Mouse (Mus musculus) inflammation-experienced regulatory T-cells, adult 6 months (primary cell): ENCODE measurements around the gene Crebrf. TPM values are rescaled to one million over a fixed set of nuclear protein-coding genes. Genes with fewer than 3 reads are reported as not detected.

ENCODE experiments used
- ATAC-seq: one replicate; pipeline ENCODE4 v1.8.0; 2017
- polyA plus RNA-seq, 3 experiments: library from polyadenylated mRNA; unstranded; fragments of 100-300 nt; shearing (Covaris generic); gene quantifications; one replicate each; pipeline ENCODE4 v1.2.1; 2017

Crebrf gene
- polyA plus RNA-seq, 3 experiments from 2014 or later: 29.4 to 66.0 (median 53.7) TPM

DNA sequence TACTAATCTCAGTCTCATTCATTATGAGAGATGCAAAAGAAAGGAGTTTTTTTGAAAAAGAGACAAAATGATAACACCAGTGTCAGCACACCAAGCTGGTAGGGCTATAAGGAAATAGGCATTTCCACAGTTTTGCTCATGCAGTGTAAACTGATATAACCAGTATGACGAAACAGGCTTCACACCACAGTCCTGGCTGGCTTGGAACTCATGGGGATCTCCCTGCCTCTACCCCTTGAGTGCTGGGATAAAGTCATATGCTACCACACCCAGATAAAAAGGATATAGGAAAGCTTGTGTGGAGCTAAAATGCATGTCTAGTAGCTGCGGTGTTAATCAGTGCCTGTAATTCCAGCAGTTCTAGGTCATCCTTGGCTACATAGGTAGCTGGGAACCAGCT is 64.0 kb downstream of the Crebrf start:
- ATAC-seq: no peak

DNA sequence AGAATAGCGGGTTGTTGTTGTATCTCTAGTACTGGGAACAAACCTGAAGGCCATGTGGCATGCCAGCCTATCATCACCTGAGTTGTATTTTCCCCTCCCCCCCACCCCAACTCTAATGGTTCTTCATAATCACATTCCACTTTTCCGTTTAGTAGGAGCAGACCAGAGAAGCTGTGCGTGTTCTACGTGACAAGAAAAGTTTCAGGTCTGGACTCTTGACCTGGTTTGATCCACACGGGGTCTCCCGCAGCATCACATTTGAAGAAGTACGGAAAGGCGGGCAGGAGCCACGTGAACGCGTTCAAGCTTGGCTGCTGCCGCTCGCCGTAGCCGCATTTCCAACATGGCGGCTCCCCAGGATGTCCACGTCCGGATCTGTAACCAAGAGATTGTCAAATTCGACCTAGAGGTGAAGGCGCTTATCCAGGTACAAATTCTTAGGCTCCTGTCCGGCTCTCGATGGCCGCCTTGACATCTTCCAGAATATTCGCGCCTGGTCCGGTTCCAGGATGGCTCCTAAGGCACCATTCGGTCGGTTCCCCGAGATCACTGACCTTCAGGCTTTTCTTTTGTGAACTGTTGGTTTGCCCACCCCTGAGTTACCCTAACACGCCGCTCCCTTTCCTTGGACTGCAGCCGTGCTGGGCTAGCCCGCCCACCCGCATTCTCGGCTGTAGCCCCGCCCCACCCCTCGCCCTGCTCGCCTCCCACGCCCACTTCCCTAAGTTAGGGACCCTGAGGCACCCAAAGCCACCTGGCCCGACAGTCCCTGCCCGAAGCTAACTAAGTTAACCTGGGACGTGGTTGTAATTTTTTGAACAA is 65.5 kb downstream of the Crebrf start, which contains the start of gene Bnip1:
TSS of gene Bnip1 (plus strand) at position 317 of the 822 bp plus-strand sequence.
- peak; percentile 72 for ATAC-seq

GRCm38 (mm10) chr17:26781610-26782043 is 66.2 kb downstream of the Crebrf start:
- no peak for ATAC-seq

GRCm38 (mm10) chr17:26784525-26784924 is 69.1 kb downstream of the Crebrf start:
- no peak for ATAC-seq

DNA sequence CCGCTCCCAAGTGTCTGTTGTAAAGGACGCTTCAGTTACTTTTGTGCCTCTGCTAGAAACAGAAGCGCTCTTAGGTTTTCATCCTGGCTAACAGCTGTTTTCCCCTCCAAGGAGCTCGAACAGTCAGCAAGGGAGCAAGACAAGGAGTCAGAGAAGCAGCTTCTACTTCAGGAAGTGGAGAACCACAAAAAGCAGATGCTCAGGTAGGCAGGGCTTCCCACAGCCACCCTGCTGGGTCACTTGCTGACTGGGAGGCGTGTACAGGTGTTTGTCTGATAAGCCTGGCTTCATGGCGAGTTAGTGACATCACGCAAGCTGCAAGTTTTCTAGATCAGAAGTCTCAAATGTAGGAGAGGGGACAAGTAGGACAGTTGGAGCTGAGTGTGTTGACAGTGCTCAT is 71.1 kb downstream of the Crebrf start:
- no peak for ATAC-seq

- ATAC-seq: no peak
These were observed 73.5 kb downstream of the Crebrf start for GRCm38 (mm10) chr17:26788986-26789385.

GRCm38 (mm10) chr17:26789460-26790268 is 74.2 kb downstream of the Crebrf start:
- ATAC-seq: no peak

DNA sequence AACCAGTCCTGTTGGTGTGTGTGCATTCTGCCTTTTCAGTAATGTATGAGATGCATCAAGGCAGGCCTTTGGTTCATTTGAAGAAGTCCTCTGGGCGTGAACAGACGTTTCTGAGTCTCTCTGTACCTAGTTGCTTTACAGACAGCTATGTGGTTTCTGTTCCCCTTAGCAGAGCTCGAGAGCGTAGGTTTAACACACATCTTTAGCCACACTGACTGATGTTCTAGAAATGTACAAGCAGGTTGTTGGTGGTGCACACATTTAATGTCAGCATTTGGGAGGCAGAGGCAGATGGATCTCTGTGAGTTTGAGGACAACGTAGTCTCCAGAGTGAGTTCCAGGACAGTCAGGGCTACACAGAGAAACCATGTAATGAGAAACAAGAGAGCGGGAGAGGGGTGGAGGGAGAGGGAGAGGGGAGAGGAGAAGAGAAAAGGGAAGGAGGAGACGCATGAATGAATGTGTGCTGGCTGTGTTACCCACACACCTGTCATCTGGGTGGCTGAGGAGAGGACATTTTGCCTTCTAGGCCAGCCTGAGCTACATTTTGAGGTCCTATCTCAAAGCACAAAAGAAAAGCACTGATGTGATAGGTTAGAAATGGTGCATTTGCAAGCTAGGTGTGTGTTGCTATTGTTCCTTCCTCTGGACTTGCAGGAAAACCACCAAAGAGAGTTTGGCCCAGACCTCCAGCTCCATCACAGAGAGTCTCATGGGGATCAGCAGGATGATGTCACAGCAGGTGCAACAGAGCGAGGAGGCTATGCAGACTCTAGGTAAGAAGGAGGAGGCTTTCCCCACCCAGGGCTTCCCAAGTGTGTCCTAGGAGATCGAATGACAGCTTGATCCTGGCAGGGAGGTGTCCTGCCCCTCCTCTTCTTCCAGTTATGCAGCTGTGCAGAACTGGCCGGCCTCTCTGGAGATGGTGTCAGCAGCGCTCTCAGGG is 75.1 kb downstream of the Crebrf start:
- ATAC-seq: no peak

- ATAC-seq: no peak
These were observed 76.1 kb downstream of the Crebrf start for GRCm38 (mm10) chr17:26791580-26791979.

- ATAC-seq: no peak
These were observed 76.6 kb downstream of the Crebrf start for GRCm38 (mm10) chr17:26792096-26792495.

DNA sequence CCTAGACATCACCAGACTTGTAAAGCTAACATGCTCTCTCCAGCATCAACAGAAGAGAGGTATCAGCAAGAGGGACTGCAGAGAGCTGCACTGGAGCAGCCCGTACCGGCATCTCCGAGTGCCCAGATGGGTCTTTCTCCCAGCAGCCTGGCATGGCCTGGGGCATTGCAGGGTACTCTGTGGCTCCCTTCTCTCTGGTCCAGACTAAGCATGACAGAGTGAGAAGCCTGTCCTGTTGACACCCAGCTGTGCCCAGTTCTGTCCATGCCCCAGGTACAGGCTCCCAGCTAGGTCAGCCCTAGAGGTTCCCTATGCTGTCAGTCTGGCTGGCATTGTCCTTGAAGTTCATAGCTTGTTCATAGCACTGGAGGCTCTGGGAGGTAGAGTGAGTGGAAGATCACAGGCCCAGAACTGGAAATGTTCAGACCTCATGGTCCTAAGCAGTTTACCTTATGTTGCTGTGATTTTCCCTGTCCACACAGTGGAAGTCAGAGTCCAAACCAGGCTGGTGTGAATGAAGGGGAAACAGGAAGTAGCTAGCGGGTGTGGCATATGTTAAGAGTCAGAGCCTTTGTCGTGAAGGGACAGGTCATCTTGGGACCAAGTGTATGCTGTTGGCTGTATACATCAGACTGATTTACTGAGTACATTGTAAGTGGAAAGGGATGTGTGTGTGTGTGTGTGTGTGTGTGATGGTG is 77.8 kb downstream of the Crebrf start:
- no peak for ATAC-seq

DNA sequence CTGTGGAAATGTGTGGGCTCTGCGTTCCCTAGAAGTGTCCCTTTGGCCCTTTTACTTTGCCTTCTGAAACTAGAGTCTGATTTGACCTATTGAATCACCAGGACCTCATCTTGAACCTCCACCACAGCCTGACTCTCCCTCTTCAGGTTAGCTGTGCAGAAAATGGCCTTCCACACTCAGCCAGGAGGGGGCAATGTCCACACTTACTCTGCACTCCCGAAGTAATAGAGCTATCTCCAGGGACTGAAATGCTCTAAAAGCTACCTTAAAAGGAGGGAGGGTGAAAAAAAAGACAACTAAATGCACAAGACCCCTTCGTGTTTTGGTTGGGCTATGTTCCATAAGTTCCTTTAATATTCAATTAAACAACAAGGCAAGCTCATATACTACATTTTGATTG is 79.3 kb downstream of the Crebrf start:
- no peak for ATAC-seq

DNA sequence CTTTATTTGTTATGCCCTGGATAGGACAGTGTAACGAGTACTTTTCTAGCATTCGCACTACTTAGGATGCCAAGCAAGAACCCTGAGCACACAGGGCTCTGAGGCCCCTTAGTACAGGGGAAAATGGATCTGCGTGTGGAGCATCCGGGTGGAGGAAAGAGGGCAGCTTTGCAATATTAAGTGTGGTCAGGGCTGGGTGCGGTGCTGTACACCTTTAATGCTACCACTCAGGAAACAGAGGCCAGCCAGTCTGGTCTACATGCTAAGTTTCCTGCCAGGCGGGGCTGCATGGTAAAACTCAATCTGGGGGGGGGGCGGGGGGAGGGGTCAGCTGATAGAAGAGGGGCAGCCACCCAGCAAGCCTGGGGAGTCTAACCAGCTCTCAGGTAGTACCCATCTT is 79.9 kb downstream of the Crebrf start:
- ATAC-seq: no peak

- ATAC-seq: no peak
These were observed 82.1 kb downstream of the Crebrf start for GRCm38 (mm10) chr17:26797379-26798128.

GRCm38 (mm10) chr17:26802886-26803285 is 87.4 kb downstream of the Crebrf start:
- ATAC-seq: no peak

GRCm38 (mm10) chr17:26812607-26813006 is 97.2 kb downstream of the Crebrf start:
- no peak for ATAC-seq

DNA sequence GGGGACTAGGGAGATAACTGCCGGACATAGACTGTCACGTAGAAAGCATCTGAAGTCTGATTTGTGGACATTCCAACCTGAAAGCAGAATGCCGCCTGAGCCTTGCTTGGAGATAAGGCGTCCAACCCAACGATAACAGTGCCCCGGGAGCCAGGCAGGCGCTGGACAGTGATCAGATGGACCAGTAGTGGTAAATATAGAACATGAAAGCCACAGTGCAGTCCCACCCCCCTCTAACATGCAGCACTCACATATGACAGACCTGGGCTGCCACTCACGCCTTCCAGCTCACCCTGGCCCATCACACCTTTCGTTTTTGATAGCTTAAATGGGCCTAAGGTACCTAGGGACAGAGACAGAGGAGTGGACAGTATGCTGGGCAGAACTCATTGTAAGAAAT is 98.0 kb downstream of the Crebrf start:
- ATAC-seq: no peak

GRCm38 (mm10) chr17:26816810-26817209 is 101.4 kb downstream of the Crebrf start:
- ATAC-seq: no peak

DNA sequence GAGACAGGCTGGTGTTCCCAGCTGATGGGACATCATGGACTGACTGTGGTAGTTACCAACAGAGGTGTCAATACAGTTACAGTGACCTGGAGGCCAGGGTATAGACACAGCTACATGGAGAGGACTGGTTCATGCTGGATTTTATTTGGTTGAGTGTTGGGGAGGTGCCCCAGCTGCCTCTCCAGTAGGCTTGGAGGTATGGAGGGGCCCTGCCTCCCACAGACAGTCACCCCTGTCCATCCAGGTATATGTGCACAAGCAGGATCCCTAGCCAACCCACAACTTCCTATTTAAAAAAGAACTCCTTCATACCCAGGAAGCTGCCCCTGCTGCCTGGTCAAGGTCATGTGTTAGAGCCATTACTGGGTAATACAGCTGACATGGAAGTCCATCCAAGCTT is 102.3 kb downstream of the Crebrf start:
- no peak for ATAC-seq

GRCm38 (mm10) chr17:26826131-26826530 is 110.7 kb downstream of the Crebrf start:
- no peak for ATAC-seq
